Mouse (Mus musculus) heart, adult 2 months (tissue): ENCODE measurements around the gene Vmn1r129.
"Not testable (repeated sequence)": the region's sequence is repeated elsewhere in the genome, so short reads cannot be mapped to it uniquely, and the experiment has no call there.

Source experiments
- CTCF ChIP-seq: fragments of 200-600 bp; IDR thresholded peaks from 2 replicates; pipeline ENCODE4 v1.8.1; 2022; ENCODE audit warnings: antibody characterized with exemption, mild to moderate bottlenecking, moderate library complexity
- POLR2A ChIP-seq: fragments of 200-500 bp; IDR thresholded peaks from 2 replicates; pipeline ENCODE4 v1.6.1; 2011; ENCODE audit warnings: mild to moderate bottlenecking, low read depth, low read length, control low read depth; ENCODE audit not compliant: insufficient read depth

DNA sequence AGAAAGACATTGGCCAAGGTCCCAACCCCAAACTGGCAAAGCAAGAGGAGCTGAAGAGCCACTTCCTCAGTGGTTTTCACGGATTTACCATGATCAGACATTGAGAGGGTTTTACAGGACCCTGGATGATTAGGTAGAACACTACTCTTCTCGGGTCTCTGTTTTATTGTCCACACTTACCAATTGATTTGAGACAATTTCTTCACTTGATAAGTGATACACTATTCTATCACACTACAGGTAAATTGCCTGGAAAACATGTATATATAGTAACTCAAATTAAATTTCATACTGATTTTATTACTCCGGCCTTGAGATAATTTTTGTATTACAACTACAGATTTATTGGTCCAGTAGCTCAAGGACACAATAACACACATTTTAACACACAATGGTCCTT, 41.3 kb downstream of the Vmn1r129 start, which contains the start of gene Vmn1r127:
- not testable (repeated sequence) for TF ChIP-seq POLR2A, CTCF
